9 mouse cellular contexts compared by ENCODE assay signal in genomic region chr6:101278286-101278932, GRCm38 (mm10).
DNase-seq lines count a peak whose midpoint lies in the region; ATAC-seq and TF ChIP-seq lines count a peak whose summit lies in the region.
"Had no signal": no experiment of that assay in that cellular context is flagged by ENCODE, and none has a peak within 500 bp of the region (broad histone marks: within the 10 kb centered on the region; RNA-seq: fewer than 3 reads in every experiment).

No protein-coding gene starts in this region.

- no peaks in the 10 kb centered on the region for H3K36me3 ChIP-seq in intestine, embryonic 15.5 days
- H3K36me3 ChIP-seq in intestine, postnatal 0 days (ENCODE audit: control insufficient read depth, insufficient read depth) = no peaks in the 10 kb centered on the region
- H3K36me3 ChIP-seq in heart, postnatal 0 days (replicated peaks; ENCODE audit: control insufficient read depth, insufficient read depth, low read length) = 0 out of 2 replicates have a peak, but pooled peaks cover 5% of the 10 kb centered on the region

- 0 out of 2 replicates have a peak overlapping the region, but pooled peaks have one; percentile 24 for H3K27ac ChIP-seq in intestine, embryonic 15.5 days
- no peak overlapping the region for H3K27ac ChIP-seq in intestine, postnatal 0 days (ENCODE audit: low read depth, low read length)
- H3K27ac ChIP-seq in heart, postnatal 0 days (ENCODE audit: low read depth) = peak overlapping the region; percentile 47
- H3K27ac ChIP-seq: macrophage had no signal

- H3K9me3 ChIP-seq in intestine, embryonic 15.5 days = no peaks in the 10 kb centered on the region
- H3K9me3 ChIP-seq in intestine, postnatal 0 days (ENCODE audit: control insufficient read depth) = no peaks in the 10 kb centered on the region
- H3K9me3 ChIP-seq in heart, postnatal 0 days (replicated peaks; ENCODE audit: control insufficient read depth, low read length) = no peaks in the 10 kb centered on the region

- H3K9ac ChIP-seq in intestine, embryonic 15.5 days = no peak overlapping the region
- H3K9ac ChIP-seq in intestine, postnatal 0 days (ENCODE audit: low read depth, low read length) = no peak overlapping the region
- no peak overlapping the region for H3K9ac ChIP-seq in heart, postnatal 0 days (replicated peaks; ENCODE audit: low read depth, low read length)

- 71% methylated on average over 13 of the region's 13 CpGs for WGBS in intestine, embryonic 15.5 days
- WGBS in intestine, postnatal 0 days = 62% methylated on average over 13 of the region's 13 CpGs
- WGBS in heart, postnatal 0 days = 43% methylated on average over 13 of the region's 13 CpGs

- H3K4me1 ChIP-seq in intestine, embryonic 15.5 days (replicated peaks) = peaks cover 17% of the 10 kb centered on the region
- H3K4me1 ChIP-seq in intestine, postnatal 0 days (replicated peaks; ENCODE audit: control insufficient read depth, insufficient read depth, low read length) = 0 out of 2 replicates have a peak, but pooled peaks cover 3% of the 10 kb centered on the region
- peaks cover 61% of the 10 kb centered on the region for H3K4me1 ChIP-seq in heart, postnatal 0 days (ENCODE audit: control insufficient read depth, insufficient read depth)

- H3K27me3 ChIP-seq in intestine, embryonic 15.5 days (replicated peaks) = no peaks in the 10 kb centered on the region
- H3K27me3 ChIP-seq in intestine, postnatal 0 days (replicated peaks; ENCODE audit: control insufficient read depth, insufficient read depth, low read length) = no peaks in the 10 kb centered on the region
- no peaks in the 10 kb centered on the region for H3K27me3 ChIP-seq in heart, postnatal 0 days (ENCODE audit: control insufficient read depth, insufficient read depth, low read length)

- peak; percentile 51 to 61 for DNase-seq in right cerebral cortex, postnatal 10 days (ENCODE audit: low spot score in 2 of 2)
- no peak for DNase-seq in right cerebral cortex, adult 2 months (ENCODE audit: low spot score in 2 of 2)
- no peak for DNase-seq in heart, postnatal 0 days (ENCODE audit: low spot score)
- no peak for DNase-seq in T-cell, adult 2 months (ENCODE audit: low spot score)
- DNase-seq: thymus, adult 18-20 months had no signal

- no peak for TF ChIP-seq CTCF in intestine, postnatal 0 days (IDR thresholded peaks at IDR 0.05; ENCODE audit: low read depth)
- no peak for TF ChIP-seq CTCF in heart, postnatal 0 days (IDR thresholded peaks at IDR 0.05; ENCODE audit: low read depth)

- H3K4me3 ChIP-seq in intestine, embryonic 15.5 days (replicated peaks) = no peak overlapping the region
- no peak overlapping the region for H3K4me3 ChIP-seq in intestine, postnatal 0 days (ENCODE audit: low read depth, low read length)
- no peak overlapping the region for H3K4me3 ChIP-seq in heart, postnatal 0 days (ENCODE audit: low read depth, low read length)

- no peak; the same call in 1 of the 2 replicates for ATAC-seq in intestine, embryonic 15.5 days
- no peak for ATAC-seq in intestine, postnatal 0 days
- ATAC-seq in heart, postnatal 0 days (ENCODE audit: insufficient read depth, low read depth) = no peak
- ATAC-seq in cerebellum, adult (ENCODE audit: insufficient number of reproducible peaks, low FRiP score, low TSS enrichment) = no peak

- H3K4me2 ChIP-seq in intestine, embryonic 15.5 days (replicated peaks) = no peak overlapping the region
- no peak overlapping the region for H3K4me2 ChIP-seq in intestine, postnatal 0 days (replicated peaks; ENCODE audit: low read depth)
- H3K4me2 ChIP-seq in heart, postnatal 0 days (ENCODE audit: low read depth, low read length) = no peak overlapping the region

- TF ChIP-seq EP300 in heart, postnatal 0 days (IDR thresholded peaks at IDR 0.05; ENCODE audit: low read depth) = no peak

Comparison
In these comparisons a context has a peak if more than half of its experiments do, and no peak if none do; other contexts are left out.
1. DNase-seq: peak in right cerebral cortex, postnatal 10 days (2 of 2); none in right cerebral cortex, adult 2 months (0 of 2), heart, postnatal 0 days (single experiment) and T-cell, adult 2 months (single experiment).